Mouse (Mus musculus) brain, embryonic 14.5 days (tissue): Measurements from ENCODE around the gene Srrm3. TPM values are rescaled to one million over a fixed set of nuclear protein-coding genes. Genes with fewer than 3 reads are reported as not detected.
A peak's percentile ranks its signal among the peaks of the same experiment; 100 is the strongest.

Experiments used
- DNase-seq: peaks from one replicate; pipeline ENCODE4 v3.0.0-alpha.2; 2011; ENCODE audit warnings: low read depth
- CTCF ChIP-seq: fragments of 200-500 bp; IDR thresholded peaks from 2 replicates; pipeline ENCODE4 v1.5.1; 2012; ENCODE audit warnings: inconsistent platforms, mild to moderate bottlenecking, moderate library complexity, borderline replicate concordance; ENCODE audit not compliant: insufficient read depth, insufficient read length; ENCODE audit errors: extremely low read depth
- POLR2A ChIP-seq: fragments of 200-500 bp; IDR thresholded peaks from 2 replicates; pipeline ENCODE4 v1.6.1; 2012; ENCODE audit warnings: mild to moderate bottlenecking, inconsistent platforms, borderline replicate concordance; ENCODE audit not compliant: poor library complexity, insufficient read depth, insufficient read length, severe bottlenecking; ENCODE audit errors: extremely low read depth
- polyA plus RNA-seq: library from polyadenylated mRNA; depleted of rRNA; stranded (reverse); fragments of >200 nt; gene quantifications from 2 replicates; pipeline ENCODE4 v1.2.3, GENCODE M21; 2012; rRNA removed

Srrm3 gene
- polyA plus RNA-seq = 57.1 and 82.6 TPM in 2 replicates

- peak; percentile 96 for DNase-seq
- TF ChIP-seq POLR2A = 0 out of 2 replicates have a peak, but pooled peaks have one; percentile 14
- TF ChIP-seq CTCF = peak; percentile 100
Measured at GRCm38 (mm10) chr5:135806555-135807262, at the start of gene Srrm3. TSS of gene Srrm3 (plus strand) at chr5:135806890.

GRCm38 (mm10) chr5:135761881-135762280 lies 44.8 kb upstream of the Srrm3 start:
- TF ChIP-seq POLR2A = no peak
- TF ChIP-seq CTCF = no peak
- DNase-seq = no peak

GRCm38 (mm10) chr5:135763526-135763925 lies 43.2 kb upstream of the Srrm3 start:
- peak; percentile 93 for TF ChIP-seq CTCF
- TF ChIP-seq POLR2A = no peak
- peak; percentile 84 for DNase-seq

- DNase-seq = no peak
- TF ChIP-seq CTCF (no peak), POLR2A (no peak)
Measured at GRCm38 (mm10) chr5:135764971-135765370, 41.7 kb upstream of the Srrm3 start.

- DNase-seq = no peak
- TF ChIP-seq POLR2A (no peak), CTCF (no peak)
Measured at GRCm38 (mm10) chr5:135772519-135772918, 34.2 kb upstream of the Srrm3 start.

GRCm38 (mm10) chr5:135776546-135776945 lies 30.1 kb upstream of the Srrm3 start:
- no peak for DNase-seq
- TF ChIP-seq CTCF (no peak), POLR2A (no peak)

- peak; percentile 65 for DNase-seq
Measured at GRCm38 (mm10) chr5:135777796-135778470, 28.8 kb upstream of the Srrm3 start, which contains the start of gene Styxl1. TSS of gene Styxl1 (minus strand) at chr5:135778385.

GRCm38 (mm10) chr5:135778471-135779445 lies 27.9 kb upstream of the Srrm3 start, which contains the start of gene Mdh2:
TSS of gene Mdh2 (plus strand) at chr5:135778480.
- no peak for TF ChIP-seq CTCF
- peak; percentile 76; the same call in 1 of the 2 replicates for TF ChIP-seq POLR2A
- peak; percentile 100 for DNase-seq

More at GRCm38 (mm10) chr5:135777796-135778470, 28.8 kb upstream of the Srrm3 start, which contains the start of gene Styxl1:
- TF ChIP-seq POLR2A (no peak; the same call in 1 of the 2 replicates), CTCF (no peak)

- DNase-seq = no peak
Measured at GRCm38 (mm10) chr5:135780331-135780730, 26.4 kb upstream of the Srrm3 start.

GRCm38 (mm10) chr5:135782901-135783300 lies 23.8 kb upstream of the Srrm3 start:
- TF ChIP-seq POLR2A = no peak
- TF ChIP-seq CTCF = no peak
- DNase-seq = no peak

More at GRCm38 (mm10) chr5:135780331-135780730, 26.4 kb upstream of the Srrm3 start:
- TF ChIP-seq POLR2A (no peak), CTCF (no peak)

- TF ChIP-seq POLR2A = no peak
- peak; percentile 98 for TF ChIP-seq CTCF
- peak; percentile 93 for DNase-seq
Measured at GRCm38 (mm10) chr5:135793996-135794858, 12.5 kb upstream of the Srrm3 start.
